Mouse (Mus musculus) heart, adult 2 months (tissue): ENCODE measurements around the gene Olfr629. TPM values are rescaled to one million over a fixed set of nuclear protein-coding genes. Genes with fewer than 3 reads are reported as not detected.
"Not testable (repeated sequence)": the region's sequence is repeated elsewhere in the genome, so short reads cannot be mapped to it uniquely, and the experiment has no call there.

Experiments used
- DNase-seq, 2 experiments: peaks; one replicate each; pipeline ENCODE4 v3.0.0; 2021
- H3K27ac ChIP-seq: fragments of 200-600 bp; 2 replicates; pipeline ENCODE4 v1.8.1; 2022
- H3K27me3 ChIP-seq: fragments of 200-500 bp; 2 replicates; pipeline ENCODE4 v1.6.1; 2012; ENCODE audit warnings: mild to moderate bottlenecking, low read length, inconsistent platforms, mixed read lengths; ENCODE audit not compliant: control insufficient read depth, insufficient read depth
- H3K36me3 ChIP-seq: fragments of 200-500 bp; 2 replicates; pipeline ENCODE4 v1.6.1; 2012; ENCODE audit warnings: low read length, inconsistent platforms; ENCODE audit not compliant: control insufficient read depth, insufficient read depth
- H3K4me1 ChIP-seq: fragments of 200-500 bp; 2 replicates; pipeline ENCODE4 v1.6.1; 2011; ENCODE audit warnings: low read length; ENCODE audit not compliant: control insufficient read depth, insufficient read depth
- H3K4me3 ChIP-seq: fragments of 200-600 bp; 2 replicates; pipeline ENCODE4 v1.8.1; 2022
- H3K79me2 ChIP-seq: fragments of 200-500 bp; replicated peaks from 2 replicates; pipeline ENCODE4 v1.6.1; 2012; ENCODE audit warnings: mild to moderate bottlenecking, inconsistent platforms, low read length, moderate library complexity, mixed read lengths; ENCODE audit not compliant: control insufficient read depth, insufficient read depth
- H3K9ac ChIP-seq: fragments of 200-500 bp; 2 replicates; pipeline ENCODE4 v1.6.1; 2012; ENCODE audit warnings: low read depth, mild to moderate bottlenecking, control low read depth, inconsistent platforms, low read length, mixed read lengths
- CTCF ChIP-seq: fragments of 200-600 bp; IDR thresholded peaks from 2 replicates; pipeline ENCODE4 v1.8.1; 2022; ENCODE audit warnings: antibody characterized with exemption, mild to moderate bottlenecking, moderate library complexity
- EP300 ChIP-seq: fragments of 200-500 bp; IDR thresholded peaks from 2 replicates; pipeline ENCODE4 v1.6.1; 2011; ENCODE audit warnings: low read depth, low read length, control low read depth; ENCODE audit not compliant: insufficient read depth
- POLR2A ChIP-seq: fragments of 200-500 bp; IDR thresholded peaks from 2 replicates; pipeline ENCODE4 v1.6.1; 2011; ENCODE audit warnings: mild to moderate bottlenecking, low read depth, low read length, control low read depth; ENCODE audit not compliant: insufficient read depth
- WGBS: fragments of 180-500 bp; shearing (Covaris S2); methylation state at CpG from one replicate; pipeline ENCODE4 v1.1.7; 2018; 5-methylcytosine and 5-hydroxymethylcytosine counted together
- intact Hi-C: fragments of 180-260 bp; cut with DNase I; formaldehyde crosslinking; loops from one replicate; pipeline ENCODE4 v1.15.1; 2025
- polyA plus RNA-seq: library from polyadenylated mRNA; depleted of rRNA; stranded (reverse); fragments of >200 nt; gene quantifications from 2 replicates; pipeline ENCODE4 v1.2.3, GENCODE M21; 2012; rRNA removed
- total RNA-seq, 2 experiments: library from RNA; stranded (reverse); gene quantifications; 2 replicates each; pipeline ENCODE4 v1.2.3; 2021

Olfr629 gene
- total and polyA plus RNA-seq, 3 experiments, result not detected

GRCm38 (mm10) chr7:103757233-103757632 is 12.5 kb upstream of the Olfr629 start, which contains the start of gene Olfr630:
Olfr630 (minus strand) TSS chr7:103757333.
- H3K4me3 ChIP-seq, result no peak within 1 kb of the TSS
- 34% methylated on average over 2 of the region's 2 CpGs for WGBS
- no peaks in the 10 kb centered on the region for H3K36me3 ChIP-seq
- H3K27me3 ChIP-seq, result no peaks in the 10 kb centered on the region
- TF ChIP-seq POLR2A, result no peak
- no peak for TF ChIP-seq CTCF
- no peak for TF ChIP-seq EP300
- H3K4me1 ChIP-seq, result no peaks in the 10 kb centered on the region
- no peak within 1 kb of the TSS for H3K27ac ChIP-seq
- intact Hi-C loops, result no loop called here
- no peak within 1 kb of the TSS for H3K9ac ChIP-seq
- no peak for DNase-seq
- no peaks in the 10 kb centered on the region for H3K79me2 ChIP-seq

DNA sequence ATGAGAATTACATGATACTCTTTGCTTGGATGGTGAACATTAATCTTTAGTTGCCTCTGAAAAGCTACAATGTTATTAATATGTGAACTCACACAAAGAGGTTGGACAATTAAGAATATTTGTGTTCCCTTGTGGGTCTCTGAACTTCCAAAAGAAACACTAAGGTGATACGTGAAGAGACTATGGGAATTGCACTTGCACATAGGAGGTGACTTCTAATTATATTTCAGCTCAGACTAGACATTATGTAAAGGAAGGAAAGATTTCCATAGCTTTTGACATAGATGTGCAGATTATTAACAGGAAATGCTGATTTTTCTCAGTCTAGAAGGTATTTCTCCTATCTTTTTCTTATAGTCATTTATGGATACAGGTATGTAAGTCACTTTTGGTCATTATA is 14.7 kb downstream of the Olfr629 start, which contains the start of gene Olfr628:
Olfr628 (plus strand) TSS at position 301 of the 400 bp plus-strand sequence.
- Histone ChIP-seq H3K27me3 (no peaks in the 10 kb centered on the region), H3K27ac (no peak within 1 kb of the TSS), H3K4me1 (no peaks in the 10 kb centered on the region), H3K9ac (no peak within 1 kb of the TSS), H3K79me2 (no peaks in the 10 kb centered on the region), H3K4me3 (no peak within 1 kb of the TSS), H3K36me3 (no peaks in the 10 kb centered on the region)
- TF ChIP-seq EP300 (no peak), POLR2A (no peak), CTCF (no peak)
- no peak for DNase-seq
- intact Hi-C loops, result no loop called here
- WGBS, result 81% methylated on average over 1 of the region's 1 CpGs

- intact Hi-C loops, H3K9ac ChIP-seq, H3K27me3 ChIP-seq, DNase-seq, H3K27ac ChIP-seq, H3K4me1 ChIP-seq, H3K4me3 ChIP-seq, H3K79me2 ChIP-seq, H3K36me3 ChIP-seq: not testable (repeated sequence)
- 89% methylated on average over 1 of the region's 1 CpGs for WGBS
Observed at GRCm38 (mm10) chr7:103716398-103716797, 28.3 kb downstream of the Olfr629 start.

GRCm38 (mm10) chr7:103714371-103714770 is 30.4 kb downstream of the Olfr629 start, which contains the start of gene Olfr243:
Olfr243 (plus strand) TSS chr7:103714671.
- H3K36me3 ChIP-seq, result no peaks in the 10 kb centered on the region
- intact Hi-C loops, result no loop called here
- no peak for DNase-seq
- H3K9ac ChIP-seq, result no peak within 1 kb of the TSS
- H3K4me3 ChIP-seq, result no peak within 1 kb of the TSS
- no peaks in the 10 kb centered on the region for H3K79me2 ChIP-seq
- no peaks in the 10 kb centered on the region for H3K4me1 ChIP-seq
- TF ChIP-seq CTCF, result no peak
- no peak for TF ChIP-seq POLR2A
- TF ChIP-seq EP300, result no peak
- no peaks in the 10 kb centered on the region for H3K27me3 ChIP-seq
- no peak within 1 kb of the TSS for H3K27ac ChIP-seq

DNA sequence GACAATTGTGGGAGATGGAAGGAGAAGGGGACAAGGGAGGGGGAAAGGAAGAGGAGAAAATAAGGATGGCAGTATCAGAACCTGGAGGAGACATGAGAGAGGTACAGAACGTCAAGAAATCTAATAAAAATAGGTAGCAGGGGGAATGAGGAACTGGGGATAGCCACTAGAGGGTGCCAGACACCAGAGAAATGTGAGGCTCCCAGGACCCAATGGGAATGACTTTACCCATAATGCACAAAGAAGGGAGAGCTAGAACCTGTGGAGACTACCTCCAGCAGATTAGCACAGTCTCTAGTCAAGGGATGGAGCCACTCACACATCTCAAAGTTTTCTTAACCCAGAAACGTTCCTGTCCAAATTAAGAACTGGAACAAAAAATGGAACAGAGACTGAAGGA is 32.7 kb downstream of the Olfr629 start:
- H3K36me3 ChIP-seq, result no peaks in the 10 kb centered on the region
- no peaks in the 10 kb centered on the region for H3K27me3 ChIP-seq
- no peaks in the 10 kb centered on the region for H3K79me2 ChIP-seq
- H3K9ac ChIP-seq, result no peak overlapping the region
- intact Hi-C loops, result no loop called here
- TF ChIP-seq CTCF (peak; percentile 25), POLR2A (no peak)
- no peak overlapping the region for H3K4me3 ChIP-seq
- no peaks in the 10 kb centered on the region for H3K4me1 ChIP-seq
- H3K27ac ChIP-seq, result no peak overlapping the region
- no peak for DNase-seq
- WGBS, result 37% methylated on average over 2 of the region's 2 CpGs

DNA sequence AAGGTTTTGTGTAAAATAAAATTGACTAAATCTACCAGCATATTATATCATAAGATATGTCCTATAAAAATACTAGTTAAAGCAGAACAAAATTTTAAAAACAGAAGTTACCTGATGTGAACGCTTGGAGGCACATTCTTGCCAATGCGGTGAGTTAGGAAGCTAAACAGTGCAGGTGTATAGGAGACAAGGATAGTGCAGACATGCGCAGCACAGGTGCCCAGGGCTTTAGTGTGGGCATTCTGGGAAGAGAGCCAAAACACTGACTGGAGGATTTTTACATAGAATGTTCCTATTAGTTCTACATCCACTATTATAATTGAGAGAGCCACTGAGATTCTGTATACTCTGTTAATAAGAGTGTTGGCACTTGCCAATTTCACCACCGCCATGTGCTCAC is 45.3 kb downstream of the Olfr629 start:
- H3K9ac ChIP-seq, result no peak overlapping the region
- H3K36me3 ChIP-seq, result no peaks in the 10 kb centered on the region
- H3K27ac ChIP-seq, result no peak overlapping the region
- WGBS, result 89% methylated on average over 4 of the region's 4 CpGs
- no peaks in the 10 kb centered on the region for H3K4me1 ChIP-seq
- no peaks in the 10 kb centered on the region for H3K79me2 ChIP-seq
- H3K27me3 ChIP-seq, result no peaks in the 10 kb centered on the region
- intact Hi-C loops, result no loop called here
- no peak for DNase-seq
- no peak overlapping the region for H3K4me3 ChIP-seq
- TF ChIP-seq POLR2A (no peak), CTCF (no peak), EP300 (no peak)

Other genes starting within 250 kb of the Olfr629 start
Only the 30 nearest of the 33 such genes appear.
- gene Olfr611, start 224.1 kb downstream of the Olfr629 start, total RNA-seq, result not detected
- not detected in 2 replicates for gene Olfr611, start 224.1 kb downstream of the Olfr629 start, polyA plus RNA-seq
- gene Olfr612, start 202.2 kb downstream of the Olfr629 start, total RNA-seq, result not detected
- not detected in 2 replicates for gene Olfr612, start 202.2 kb downstream of the Olfr629 start, polyA plus RNA-seq
- gene Olfr613, start 196.9 kb downstream of the Olfr629 start, total RNA-seq, result not detected
- not detected in 2 replicates for gene Olfr613, start 196.9 kb downstream of the Olfr629 start, polyA plus RNA-seq
- not detected for gene Olfr615, start 188.9 kb downstream of the Olfr629 start, total RNA-seq
- not detected in 2 replicates for gene Olfr615, start 188.9 kb downstream of the Olfr629 start, polyA plus RNA-seq
- not detected for gene Olfr616, start 175.8 kb downstream of the Olfr629 start, total RNA-seq
- not detected in 2 replicates for gene Olfr616, start 175.8 kb downstream of the Olfr629 start, polyA plus RNA-seq
- gene Olfr617, start 171.9 kb downstream of the Olfr629 start, total RNA-seq, result not detected
- gene Olfr617, start 171.9 kb downstream of the Olfr629 start, polyA plus RNA-seq, result not detected in 2 replicates
- not detected for gene Olfr618, start 154.8 kb downstream of the Olfr629 start, total RNA-seq
- not detected in 2 replicates for gene Olfr618, start 154.8 kb downstream of the Olfr629 start, polyA plus RNA-seq
- not detected for gene Olfr619, start 144.4 kb downstream of the Olfr629 start, total RNA-seq
- not detected in 2 replicates for gene Olfr619, start 144.4 kb downstream of the Olfr629 start, polyA plus RNA-seq
- gene Olfr620, start 132.4 kb downstream of the Olfr629 start, total RNA-seq, result not detected
- gene Olfr620, start 132.4 kb downstream of the Olfr629 start, polyA plus RNA-seq, result not detected in 2 replicates
- not detected for gene Olfr622, start 102.2 kb downstream of the Olfr629 start, total RNA-seq
- gene Olfr622, start 102.2 kb downstream of the Olfr629 start, polyA plus RNA-seq, result not detected in 2 replicates
- gene Olfr623, start 81.2 kb downstream of the Olfr629 start, total RNA-seq, result not detected
- not detected in 2 replicates for gene Olfr623, start 81.2 kb downstream of the Olfr629 start, polyA plus RNA-seq
- gene Olfr624, start 73.8 kb downstream of the Olfr629 start, total RNA-seq, result not detected
- 0.03 TPM in 1 of 2 replicates, not detected in the other for gene Olfr624, start 73.8 kb downstream of the Olfr629 start, polyA plus RNA-seq
- not detected for gene Olfr625-ps1, start 62.2 kb downstream of the Olfr629 start, total RNA-seq
- gene Olfr625-ps1, start 62.2 kb downstream of the Olfr629 start, polyA plus RNA-seq, result not detected in 2 replicates
- gene Olfr243, start 30.3 kb downstream of the Olfr629 start, total RNA-seq, result not detected
- not detected in 2 replicates for gene Olfr243, start 30.3 kb downstream of the Olfr629 start, polyA plus RNA-seq
- not detected for gene Olfr628, start 14.6 kb downstream of the Olfr629 start, total RNA-seq
- not detected in 2 replicates for gene Olfr628, start 14.6 kb downstream of the Olfr629 start, polyA plus RNA-seq
- not detected for gene Olfr630, start 12.4 kb upstream of the Olfr629 start, total RNA-seq
- gene Olfr630, start 12.4 kb upstream of the Olfr629 start, polyA plus RNA-seq, result not detected in 2 replicates
- gene Olfr69, start 26.7 kb upstream of the Olfr629 start, total RNA-seq, result not detected
- not detected in 2 replicates for gene Olfr69, start 26.7 kb upstream of the Olfr629 start, polyA plus RNA-seq
- not detected for gene Olfr68, start 34.8 kb upstream of the Olfr629 start, total RNA-seq
- not detected in 2 replicates for gene Olfr68, start 34.8 kb upstream of the Olfr629 start, polyA plus RNA-seq
- not detected for gene Olfr67, start 46.9 kb upstream of the Olfr629 start, total RNA-seq
- gene Olfr67, start 46.9 kb upstream of the Olfr629 start, polyA plus RNA-seq, result not detected in 2 replicates
- 1,000 to 10,000 TPM in 1 of 2 experiments, 100 to 1,000 TPM in 1; 558 to 4,688 TPM for gene Hbb-bt, start 69.1 kb upstream of the Olfr629 start, total RNA-seq
- 954 and 7,998 TPM in 2 replicates for gene Hbb-bt, start 69.1 kb upstream of the Olfr629 start, polyA plus RNA-seq
- gene Hbb-bs, start 83.2 kb upstream of the Olfr629 start, total RNA-seq, result over 10,000 TPM in 1 of 2 experiments, 1,000 to 10,000 TPM in 1; 5,780 to 41,164 TPM
- gene Hbb-bs, start 83.2 kb upstream of the Olfr629 start, polyA plus RNA-seq, result 10,215 and 68,774 TPM in 2 replicates
- gene Hbb-bh2, start 95.6 kb upstream of the Olfr629 start, total RNA-seq, result not detected
- gene Hbb-bh2, start 95.6 kb upstream of the Olfr629 start, polyA plus RNA-seq, result not detected in 2 replicates
- not detected for gene Hbb-bh1, start 98.2 kb upstream of the Olfr629 start, total RNA-seq
- gene Hbb-bh1, start 98.2 kb upstream of the Olfr629 start, polyA plus RNA-seq, result not detected in 2 replicates
- gene Hbb-y, start 108.3 kb upstream of the Olfr629 start, total RNA-seq, result not detected
- gene Hbb-y, start 108.3 kb upstream of the Olfr629 start, polyA plus RNA-seq, result not detected in 2 replicates
- not detected for gene Olfr66, start 141.3 kb upstream of the Olfr629 start, total RNA-seq
- gene Olfr66, start 141.3 kb upstream of the Olfr629 start, polyA plus RNA-seq, result not detected in 2 replicates
- gene Olfr64, start 149.5 kb upstream of the Olfr629 start, total RNA-seq, result not detected
- not detected in 2 replicates for gene Olfr64, start 149.5 kb upstream of the Olfr629 start, polyA plus RNA-seq
- not detected for gene Olfr65, start 158.5 kb upstream of the Olfr629 start, total RNA-seq
- gene Olfr65, start 158.5 kb upstream of the Olfr629 start, polyA plus RNA-seq, result not detected in 2 replicates
- not detected for gene Olfr631, start 183.9 kb upstream of the Olfr629 start, total RNA-seq
- not detected in 2 replicates for gene Olfr631, start 183.9 kb upstream of the Olfr629 start, polyA plus RNA-seq
- gene Olfr632, start 189.4 kb upstream of the Olfr629 start, total RNA-seq, result not detected
- not detected in 2 replicates for gene Olfr632, start 189.4 kb upstream of the Olfr629 start, polyA plus RNA-seq
- gene Olfr633, start 199.5 kb upstream of the Olfr629 start, total RNA-seq, result not detected
- gene Olfr633, start 199.5 kb upstream of the Olfr629 start, polyA plus RNA-seq, result not detected in 2 replicates